Mouse (Mus musculus) brain, embryonic 14.5 days (tissue): ENCODE data around the gene Pim3. TPM values are rescaled to one million over a fixed set of nuclear protein-coding genes. Genes with fewer than 3 reads are reported as not detected.
"Not testable (repeated sequence)": the region's sequence is repeated elsewhere in the genome, so short reads cannot be mapped to it uniquely, and the experiment has no call there.

ENCODE experiments used
- DNase-seq: peaks from one replicate; pipeline ENCODE4 v3.0.0-alpha.2; 2011; ENCODE audit warnings: low read depth
- CTCF ChIP-seq: fragments of 200-500 bp; IDR thresholded peaks from 2 replicates; pipeline ENCODE4 v1.5.1; 2012; ENCODE audit warnings: inconsistent platforms, mild to moderate bottlenecking, moderate library complexity, borderline replicate concordance; ENCODE audit not compliant: insufficient read depth, insufficient read length; ENCODE audit errors: extremely low read depth
- POLR2A ChIP-seq: fragments of 200-500 bp; IDR thresholded peaks from 2 replicates; pipeline ENCODE4 v1.6.1; 2012; ENCODE audit warnings: mild to moderate bottlenecking, inconsistent platforms, borderline replicate concordance; ENCODE audit not compliant: poor library complexity, insufficient read depth, insufficient read length, severe bottlenecking; ENCODE audit errors: extremely low read depth
- polyA plus RNA-seq: library from polyadenylated mRNA; depleted of rRNA; stranded (reverse); fragments of >200 nt; gene quantifications from 2 replicates; pipeline ENCODE4 v1.2.3, GENCODE M21; 2012; rRNA removed

Gene Pim3
- 14.7 and 18.5 TPM in 2 replicates for polyA plus RNA-seq

GRCm38 (mm10) chr15:88861772-88862622 lies at the start of gene Pim3:
TSS of gene Pim3 (plus strand) at chr15:88862186.
- peak; percentile 99 for DNase-seq
- TF ChIP-seq CTCF = no peak
- TF ChIP-seq POLR2A = peak; percentile 99

- TF ChIP-seq CTCF = no peak
- no peak for TF ChIP-seq POLR2A
- DNase-seq = no peak
Observed at GRCm38 (mm10) chr15:88813262-88813661, 48.7 kb upstream of the Pim3 start.

- DNase-seq = not testable (repeated sequence)
Observed at GRCm38 (mm10) chr15:88813873-88814272, 48.1 kb upstream of the Pim3 start.

- DNase-seq = no peak
- TF ChIP-seq POLR2A (no peak), CTCF (no peak)
Observed at GRCm38 (mm10) chr15:88814411-88815047, 47.5 kb upstream of the Pim3 start.

GRCm38 (mm10) chr15:88815196-88815700 lies 46.7 kb upstream of the Pim3 start:
- TF ChIP-seq CTCF = no peak
- TF ChIP-seq POLR2A = no peak
- no peak for DNase-seq

GRCm38 (mm10) chr15:88819026-88819905 lies 42.7 kb upstream of the Pim3 start, which contains the start of the genes Alg12 and Creld2:
TSS of gene Alg12 (minus strand) at chr15:88819318.
TSS of gene Creld2 (plus strand) at chr15:88819646.
- TF ChIP-seq POLR2A = peak; percentile 98
- no peak for TF ChIP-seq CTCF
- peak; percentile 100 for DNase-seq

GRCm38 (mm10) chr15:88819906-88820303 lies 42.1 kb upstream of the Pim3 start:
- TF ChIP-seq POLR2A = no peak
- no peak for TF ChIP-seq CTCF

GRCm38 (mm10) chr15:88821403-88821802 lies 40.6 kb upstream of the Pim3 start:
- TF ChIP-seq CTCF = no peak
- no peak for TF ChIP-seq POLR2A
- DNase-seq = no peak

More at GRCm38 (mm10) chr15:88819906-88820303, 42.1 kb upstream of the Pim3 start:
- DNase-seq = no peak

- TF ChIP-seq CTCF (no peak), POLR2A (no peak)
- no peak for DNase-seq
Observed at GRCm38 (mm10) chr15:88822513-88822912, 39.5 kb upstream of the Pim3 start.

GRCm38 (mm10) chr15:88823376-88823775 lies 38.6 kb upstream of the Pim3 start:
- TF ChIP-seq CTCF (no peak), POLR2A (no peak)
- DNase-seq = no peak

GRCm38 (mm10) chr15:88827466-88827865 lies 34.5 kb upstream of the Pim3 start:
- DNase-seq = no peak
- no peak for TF ChIP-seq POLR2A
- TF ChIP-seq CTCF = no peak

GRCm38 (mm10) chr15:88827991-88828799 lies 33.8 kb upstream of the Pim3 start:
- peak; percentile 73 for TF ChIP-seq CTCF
- no peak for TF ChIP-seq POLR2A
- DNase-seq = peak; percentile 59
